Mouse (Mus musculus): ENCODE measurements around the gene Sap30bp.

- TF ChIP-seq CTCF (IDR thresholded peaks at IDR 0.05; ENCODE audit: low read depth, low read length) (no peak), POLR2A (IDR thresholded peaks at IDR 0.05; ENCODE audit: insufficient read depth, low read length) (no peak)
Observed at GRCm38 (mm10) chr11:115929818-115930217, 3.3 kb upstream of the Sap30bp start.
